Mouse (Mus musculus): ENCODE data around the gene Npat. TPM values are rescaled to one million over a fixed set of nuclear protein-coding genes. Genes with fewer than 3 reads are reported as not detected.

Npat gene
- total RNA-seq (2021), result 10 to 100 TPM; 15.4 to 16.4 TPM

DNA sequence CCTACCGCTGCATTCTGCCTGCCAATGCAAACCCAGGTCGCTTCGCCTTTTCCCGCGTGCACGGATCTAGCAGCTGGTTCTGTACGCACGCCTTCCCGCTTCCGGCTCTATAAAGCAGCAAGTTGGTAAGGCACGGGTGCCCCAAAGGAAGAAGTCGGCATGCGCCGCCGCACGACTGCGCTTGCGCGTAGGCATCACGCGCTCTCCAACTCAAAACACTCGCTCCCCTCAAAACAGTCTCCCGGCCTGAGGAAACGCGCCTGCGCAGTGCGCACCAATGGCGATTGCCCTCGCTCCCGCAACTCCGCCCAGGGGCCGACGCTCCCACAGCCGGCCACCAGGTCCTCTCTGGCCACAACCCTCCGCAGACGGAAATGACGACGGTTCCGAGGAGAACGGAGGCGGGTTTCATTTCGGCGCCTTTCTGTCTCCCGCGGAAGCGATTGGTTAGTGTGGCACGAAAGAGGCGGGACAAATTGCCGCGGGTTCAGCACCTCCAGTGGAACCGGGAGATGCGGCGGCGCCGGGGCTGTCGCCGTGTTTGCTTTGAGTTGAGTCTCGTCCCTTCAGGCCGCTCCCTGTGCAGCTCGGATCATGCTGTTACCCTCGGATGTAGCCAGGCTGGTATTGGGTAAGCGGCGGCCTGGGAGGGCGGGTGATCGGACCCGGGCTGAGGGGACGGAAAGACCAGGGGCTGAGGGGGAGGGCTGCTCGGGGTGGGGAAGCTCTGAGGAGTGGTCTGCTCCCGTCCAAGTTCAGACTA, at the start of gene Npat, which contains the start of gene Atm:
Gene Npat, plus strand, starts transcription at position 490 of the 763 bp plus-strand sequence.
Gene Atm, minus strand, starts transcription at position 183 of the 763 bp plus-strand sequence.
- DNase-seq, result peak; percentile 100
- intact Hi-C loops (cut with DNase I), result no loop called here

DNA sequence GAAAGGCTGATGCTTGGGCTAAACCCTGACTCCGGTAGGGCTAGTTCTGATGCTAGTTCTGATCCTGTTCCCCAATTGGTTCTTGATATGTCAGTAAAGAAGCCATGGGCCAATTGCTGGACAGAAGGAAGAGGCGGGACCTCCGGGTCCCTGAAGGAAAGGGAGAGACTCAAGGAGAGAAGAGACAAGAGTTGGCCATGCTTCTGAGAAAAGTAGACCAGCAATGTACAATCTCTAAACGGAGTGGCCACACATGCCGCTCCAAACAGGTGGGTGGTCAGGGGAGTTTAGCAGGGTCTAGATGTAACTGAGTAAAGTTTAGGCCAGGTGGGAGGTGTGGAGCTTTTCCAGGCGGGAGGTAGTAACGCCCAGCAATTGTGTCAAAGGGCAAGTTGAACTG, 28.8 kb upstream of the Npat start:
- DNase-seq, result no peak
- intact Hi-C loops (cut with DNase I), result no loop called here

GRCm38 (mm10) chr9:53514091-53514490, 22.8 kb upstream of the Npat start:
- intact Hi-C loops (cut with DNase I), result no loop called here
- DNase-seq, result no peak

GRCm38 (mm10) chr9:53517373-53518009, 19.4 kb upstream of the Npat start:
- DNase-seq, result no peak
- intact Hi-C loops (cut with DNase I), result no loop called here

DNA sequence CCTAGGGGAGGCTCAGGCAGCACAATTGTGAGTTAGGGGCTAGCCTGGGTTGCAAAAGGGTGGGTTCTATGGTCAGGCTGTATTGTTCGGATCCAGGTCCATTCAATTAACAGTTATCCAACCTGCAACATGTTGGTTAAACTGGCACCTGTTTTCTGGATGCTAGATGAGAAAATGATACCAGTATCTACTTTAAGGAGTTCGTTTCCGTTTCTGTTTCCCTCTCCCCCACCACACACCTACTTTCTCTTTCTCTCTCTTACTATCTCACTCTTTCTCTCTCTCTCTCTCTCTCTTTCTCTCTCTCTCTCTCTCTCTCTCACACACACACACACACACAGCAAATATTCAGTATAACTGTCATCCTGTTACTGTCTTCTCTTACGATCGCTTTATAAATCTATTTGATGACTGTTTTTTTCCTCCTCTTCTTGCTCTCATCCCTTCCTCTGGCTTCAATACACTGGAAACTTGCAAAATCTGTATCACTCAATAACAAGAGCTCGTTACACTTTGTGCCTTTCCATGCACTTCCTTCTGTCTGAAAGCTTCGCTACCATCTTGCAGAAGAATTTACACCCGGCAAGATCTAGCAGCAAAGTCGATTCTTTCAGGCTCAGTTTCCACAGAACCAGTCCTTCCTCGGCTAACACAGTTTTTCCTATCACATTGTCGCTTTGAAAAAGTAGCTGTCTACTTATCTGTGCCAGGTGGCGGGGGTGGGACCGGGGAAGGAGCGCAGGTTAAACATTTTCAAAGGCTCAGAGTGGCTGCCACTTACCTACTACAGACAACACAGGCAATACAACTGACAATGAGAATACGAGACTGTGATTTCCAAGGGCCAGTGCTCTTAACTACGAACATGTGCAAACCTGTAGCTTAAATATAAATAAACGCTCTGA, 1.2 kb upstream of the Npat start:
- intact Hi-C loops (cut with DNase I), result no loop called here
- no peak for DNase-seq

DNA sequence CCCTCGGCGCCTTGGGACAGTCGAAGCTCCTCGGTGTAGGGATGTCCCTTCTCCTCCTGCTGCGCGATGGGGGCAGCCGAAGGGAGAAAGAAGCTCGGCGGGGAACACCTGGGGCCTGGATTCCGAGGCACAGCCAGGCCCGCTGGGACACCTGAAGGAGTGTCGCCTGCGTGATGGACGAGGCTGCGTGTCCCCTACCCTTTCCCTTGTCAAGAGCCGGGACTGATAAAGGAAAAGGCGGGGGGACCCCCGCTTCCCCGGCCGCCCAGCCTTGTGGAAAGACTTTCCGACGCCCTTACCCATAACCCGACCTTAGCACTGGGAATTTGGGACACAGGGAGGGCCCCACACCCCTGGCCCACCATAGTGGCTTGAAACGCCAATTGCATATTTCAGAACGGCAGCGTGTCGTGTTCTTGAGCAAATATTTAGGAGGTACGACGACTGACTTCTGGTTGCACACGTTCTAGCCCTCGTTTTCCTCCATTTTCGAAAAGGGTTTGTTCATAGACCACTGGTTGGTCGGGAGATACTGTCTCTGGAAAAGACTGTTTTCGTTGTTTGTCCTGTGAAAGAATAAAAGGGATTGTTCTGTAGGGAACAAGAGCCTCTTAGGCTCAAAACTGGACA, 604 bp downstream of the Npat start:
- no peak for DNase-seq
- intact Hi-C loops (cut with DNase I), result no loop called here

DNA sequence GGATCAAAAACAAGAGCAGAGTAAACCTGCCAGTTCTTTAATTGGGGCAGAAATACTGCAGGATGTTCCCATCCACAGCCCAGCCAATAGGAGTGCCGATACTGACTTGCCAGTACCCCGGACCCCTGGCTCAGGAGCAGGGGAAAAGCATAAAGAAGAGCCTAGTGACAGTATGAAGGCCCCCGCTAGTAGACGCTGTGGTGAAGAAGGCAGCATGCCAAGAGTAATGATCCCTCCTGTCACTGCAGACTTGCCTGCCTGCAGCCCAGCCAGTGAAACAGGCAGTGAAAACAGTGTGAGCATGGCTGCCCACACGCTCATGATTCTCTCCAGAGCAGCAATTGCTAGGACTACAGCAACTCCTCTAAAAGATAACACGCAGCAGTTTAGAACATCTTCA, 33.8 kb downstream of the Npat start:
- intact Hi-C loops (cut with DNase I), result loop anchor here (10.0 kb wide), 1 partner anchor 64 kb away; no protein-coding TSS in a partner anchor
- peak; percentile 37 for DNase-seq

DNA sequence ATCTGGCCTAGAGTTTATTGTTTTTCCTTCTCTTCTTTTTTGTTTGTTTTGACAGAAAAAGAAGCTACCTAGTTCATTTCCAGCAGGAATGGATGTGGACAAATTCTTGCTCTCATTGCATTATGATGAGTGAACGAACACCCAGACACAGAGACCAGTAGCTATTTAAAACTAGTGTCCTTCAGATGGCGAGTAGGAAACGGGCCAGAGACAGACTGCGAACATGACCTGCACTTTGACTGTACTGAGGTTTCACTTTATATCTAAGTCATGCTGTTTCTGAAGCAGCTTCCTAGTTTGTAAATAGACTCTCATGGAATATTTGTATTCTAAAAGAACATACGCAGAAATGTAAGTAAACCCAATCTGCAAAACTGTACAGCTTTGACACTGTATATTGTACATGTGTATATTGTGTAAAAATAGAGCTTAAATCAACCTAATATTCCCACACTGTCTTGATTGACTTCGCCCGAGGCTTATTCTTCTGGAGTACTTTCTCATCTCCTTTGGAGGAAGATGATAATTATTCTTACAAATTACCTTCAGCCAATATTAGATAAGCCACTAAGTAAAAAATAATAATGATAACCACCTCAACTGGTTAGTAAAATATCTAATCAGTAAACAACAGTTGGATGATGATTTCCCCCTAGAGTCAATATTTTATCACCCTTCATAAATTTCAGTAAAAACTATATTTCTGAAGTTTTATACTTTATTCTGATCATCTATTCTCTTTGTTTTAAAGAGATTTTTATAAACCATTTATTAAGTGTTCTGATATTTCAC, 35.9 kb downstream of the Npat start:
- intact Hi-C loops (cut with DNase I), result loop anchor here (10.0 kb wide), 1 partner anchor 62 kb away; no protein-coding TSS in a partner anchor
- DNase-seq, result no peak

DNA sequence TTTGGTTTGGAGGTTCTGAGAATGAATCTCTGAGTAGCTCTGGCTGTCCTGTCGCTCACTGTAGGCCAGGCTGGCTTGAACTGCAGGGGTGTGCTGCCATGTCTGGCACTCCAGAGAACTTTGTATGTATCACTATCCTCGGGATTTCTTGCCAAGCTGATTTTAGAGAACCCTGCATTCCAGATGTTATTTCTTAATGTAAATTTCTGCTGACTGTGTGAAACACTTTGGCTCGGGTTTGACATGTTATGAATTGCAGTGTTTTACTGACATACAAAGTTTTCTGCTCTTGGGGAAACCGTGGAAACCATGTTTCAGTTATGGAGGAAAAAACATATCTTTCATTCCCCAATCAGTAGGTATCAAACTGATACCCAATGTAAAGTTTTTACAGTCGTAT, 38.9 kb downstream of the Npat start:
- intact Hi-C loops (cut with DNase I), result loop anchor here (10.0 kb wide), 1 partner anchor 59 kb away; no protein-coding TSS in a partner anchor
- no peak for DNase-seq

DNA sequence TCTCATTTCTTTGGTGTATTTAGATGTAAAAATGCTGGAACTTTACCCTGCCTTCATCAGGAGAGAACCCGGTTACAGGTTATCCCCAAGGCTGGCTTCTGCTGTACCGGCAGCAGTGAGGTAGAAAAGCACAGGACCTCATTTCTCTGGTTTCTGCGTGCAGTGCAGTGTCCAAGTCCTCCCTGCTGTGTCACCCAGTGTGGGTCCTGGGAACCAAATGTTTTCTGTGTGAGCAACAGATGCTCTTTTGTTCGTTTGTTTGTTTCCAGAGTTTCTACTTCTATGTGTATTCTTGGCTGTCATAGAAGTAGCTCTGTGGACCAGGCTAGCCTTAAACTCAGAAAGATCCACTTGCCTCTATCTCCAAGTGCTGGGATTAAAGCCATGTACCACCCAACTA, 45.0 kb downstream of the Npat start:
- no peak for DNase-seq
- intact Hi-C loops (cut with DNase I), result no loop called here

GRCm38 (mm10) chr9:53594764-53595163, 57.9 kb downstream of the Npat start:
- intact Hi-C loops (cut with DNase I), result no loop called here

GRCm38 (mm10) chr9:53596971-53597600, 60.2 kb downstream of the Npat start:
- no peak for DNase-seq
- intact Hi-C loops (cut with DNase I), result no loop called here

More at GRCm38 (mm10) chr9:53594764-53595163, 57.9 kb downstream of the Npat start:
- peak; percentile 77 for DNase-seq

- intact Hi-C loops (cut with DNase I), result no loop called here
- DNase-seq, result no peak
Observed at GRCm38 (mm10) chr9:53598631-53599030, 61.8 kb downstream of the Npat start.

- intact Hi-C loops (cut with DNase I), result no loop called here
- DNase-seq, result no peak
Observed at GRCm38 (mm10) chr9:53601541-53601940, 64.7 kb downstream of the Npat start.

GRCm38 (mm10) chr9:53603384-53603783, 66.5 kb downstream of the Npat start:
- intact Hi-C loops (cut with DNase I), result no loop called here

DNA sequence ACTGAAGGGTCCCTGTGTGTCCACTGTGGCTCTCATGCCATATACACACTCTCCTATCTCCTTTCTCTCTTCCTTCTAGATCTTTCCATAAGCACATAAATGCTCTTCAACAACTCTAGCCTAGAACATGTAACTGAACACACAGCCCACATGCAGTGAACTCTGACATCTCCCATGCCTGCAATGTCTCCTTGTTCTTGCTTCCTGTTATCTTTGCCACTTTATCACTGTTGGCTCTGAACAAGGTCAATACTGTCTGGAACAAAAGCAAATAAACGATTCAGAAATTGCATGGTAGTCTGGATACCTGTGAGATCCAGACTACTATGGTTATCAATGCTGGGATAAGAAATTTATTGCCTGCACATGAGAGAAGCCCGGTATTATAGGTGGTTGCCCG, 67.0 kb downstream of the Npat start:
- no peak for DNase-seq
- intact Hi-C loops (cut with DNase I), result no loop called here

More at GRCm38 (mm10) chr9:53603384-53603783, 66.5 kb downstream of the Npat start:
- no peak for DNase-seq

- intact Hi-C loops (cut with DNase I), result no loop called here
Observed at GRCm38 (mm10) chr9:53604954-53605353, 68.1 kb downstream of the Npat start.

GRCm38 (mm10) chr9:53607192-53607591, 70.3 kb downstream of the Npat start:
- intact Hi-C loops (cut with DNase I), result no loop called here
- no peak for DNase-seq

More at GRCm38 (mm10) chr9:53604954-53605353, 68.1 kb downstream of the Npat start:
- no peak for DNase-seq

DNA sequence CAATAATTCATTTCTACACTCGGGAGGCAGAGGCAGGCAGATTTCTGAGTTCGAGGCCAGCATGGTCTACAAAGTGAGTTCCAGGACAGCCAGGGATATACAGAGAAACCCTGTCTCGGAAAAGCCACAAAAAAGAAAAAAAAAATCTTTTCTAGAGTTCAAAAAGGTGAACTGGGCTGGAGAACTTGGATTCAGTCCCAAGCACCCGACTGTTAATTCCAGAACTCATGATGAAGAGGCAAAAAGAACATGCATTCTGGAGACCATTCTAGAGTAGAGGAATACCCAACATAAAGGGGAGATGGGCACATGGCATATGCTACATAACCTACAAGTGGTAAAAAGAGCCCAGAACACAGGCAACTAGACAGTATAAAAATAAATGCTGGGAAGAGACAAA, 71.0 kb downstream of the Npat start:
- no peak for DNase-seq
- intact Hi-C loops (cut with DNase I), result no loop called here

Data from left cerebral cortex, postnatal 4 days (tissue).